Mouse (Mus musculus) adrenal gland, postnatal 14 days (tissue): ENCODE data around the gene Ppp1r12c. TPM values are rescaled to one million over a fixed set of nuclear protein-coding genes. Genes with fewer than 3 reads are reported as not detected.

ENCODE experiments used
- DNase-seq: peaks from one replicate; pipeline ENCODE4 v3.0.0; 2021; ENCODE audit warnings: mixed read lengths
- microRNA-seq, 2 experiments: library from miRNA; unstranded; fragments of <30 nt; microRNA quantifications; one replicate each; pipeline ENCODE4 v1.2.0; 2021
- total RNA-seq: library from RNA; stranded (reverse); gene quantifications from 2 replicates; pipeline ENCODE4 v1.2.3, GENCODE M21; 2021

Gene Ppp1r12c
- total RNA-seq, 1 experiment from 2014 or later = 83.4 TPM

DNA sequence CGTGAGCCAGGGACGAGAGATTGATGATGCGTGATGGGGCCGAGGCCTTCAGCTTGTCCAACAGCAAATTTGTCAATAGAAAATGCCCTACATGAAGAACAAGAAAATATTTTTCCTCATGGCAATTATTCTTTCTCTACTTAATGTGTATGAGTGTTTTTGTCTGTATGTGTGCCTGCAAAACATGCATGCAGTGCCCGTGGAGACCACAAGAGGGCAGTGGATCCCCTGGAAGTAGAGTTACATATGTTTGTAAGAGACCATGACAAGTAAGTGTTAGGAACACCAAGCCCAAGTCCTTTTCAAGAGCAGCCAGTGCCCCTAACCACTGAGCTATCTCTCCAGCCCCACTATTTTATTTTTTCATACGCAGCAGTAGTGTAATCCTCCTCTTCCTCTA, 69.9 kb downstream of the Ppp1r12c start:
- DNase-seq = peak; percentile 79

Small RNAs within 50 kb of the gene (microRNA-seq; reads per million reads assigned to microRNA genes)
- gene Gm24605 = 0 reads per million in 2 experiments

Other genes starting within 250 kb of the Ppp1r12c start
- gene Ncr1, start 164.0 kb downstream of the Ppp1r12c start, total RNA-seq = 0.49 TPM in 1 of 2 replicates, not detected in the other
- 0.15 and 0.38 TPM in 2 replicates for gene Gp6, start 103.9 kb downstream of the Ppp1r12c start, total RNA-seq
- 26.1 and 31.7 TPM in 2 replicates for gene Rdh13, start 56.0 kb downstream of the Ppp1r12c start, total RNA-seq
- gene Eps8l1, start 41.0 kb downstream of the Ppp1r12c start, total RNA-seq = 5.9 TPM in 2 replicates
- gene Tnnt1, start 14.7 kb upstream of the Ppp1r12c start, total RNA-seq = 1.1 and 2.0 TPM in 2 replicates
- gene Tnni3, start 22.5 kb upstream of the Ppp1r12c start, total RNA-seq = 0.85 and 3.0 TPM in 2 replicates
- 0.63 and 0.75 TPM in 2 replicates for gene Dnaaf3, start 30.8 kb upstream of the Ppp1r12c start, total RNA-seq
- 8.2 and 11.6 TPM in 2 replicates for gene Syt5, start 45.9 kb upstream of the Ppp1r12c start, total RNA-seq
- not detected in 2 replicates for gene Ptprh, start 102.4 kb upstream of the Ppp1r12c start, total RNA-seq
- gene Tmem86b, start 129.7 kb upstream of the Ppp1r12c start, total RNA-seq = 8.8 and 16.2 TPM in 2 replicates
- 80.9 and 86.1 TPM in 2 replicates for gene Ppp6r1, start 157.3 kb upstream of the Ppp1r12c start, total RNA-seq
- gene Hspbp1, start 183.4 kb upstream of the Ppp1r12c start, total RNA-seq = 34.0 and 37.9 TPM in 2 replicates
- gene Brsk1, start 188.9 kb upstream of the Ppp1r12c start, total RNA-seq = 6.0 and 8.4 TPM in 2 replicates
- gene Tmem150b, start 223.6 kb upstream of the Ppp1r12c start, total RNA-seq = 0.30 and 0.79 TPM in 2 replicates
- gene Kmt5c, start 238.4 kb upstream of the Ppp1r12c start, total RNA-seq = 60.3 and 70.7 TPM in 2 replicates